Mouse (Mus musculus) bone marrow macrophage, adult 2 months (primary cell): ENCODE measurements around the gene Ormdl2.

Experiments used
- CTCF ChIP-seq: IDR thresholded peaks from 2 replicates; pipeline ENCODE4 v1.5.1; 2012; ENCODE audit warnings: low read depth, mild to moderate bottlenecking, low read length, moderate library complexity
- POLR2A ChIP-seq: IDR thresholded peaks from 2 replicates; pipeline ENCODE4 v1.6.1; 2012; ENCODE audit warnings: mild to moderate bottlenecking, low read depth, low read length, borderline replicate concordance

GRCm38 (mm10) chr10:128778441-128778840 lies 43.0 kb downstream of the Ormdl2 start:
- TF ChIP-seq POLR2A (no peak), CTCF (no peak)
